Mouse (Mus musculus) G1E (cell line): ENCODE data around the gene Slc39a10. TPM values are rescaled to one million over a fixed set of nuclear protein-coding genes. Genes with fewer than 3 reads are reported as not detected.

Experiments
- ATAC-seq: 2 replicates; pipeline ENCODE4 v1.8.0; 2016; ENCODE audit warnings: mild to moderate bottlenecking; ENCODE audit not compliant: insufficient number of reproducible peaks, poor library complexity, low FRiP score, severe bottlenecking; ENCODE audit errors: extremely low read depth
- DNase-seq: peaks from one replicate; pipeline ENCODE4 v3.0.0; 2012; ENCODE audit warnings: low spot score
- H3K27me3 ChIP-seq: 2 replicates; pipeline ENCODE4 v1.6.1; 2012; ENCODE audit warnings: mild to moderate bottlenecking, low read length, inconsistent platforms; ENCODE audit not compliant: insufficient read depth
- H3K36me3 ChIP-seq: replicated peaks from 2 replicates; pipeline ENCODE3; 2012; ENCODE audit warnings: mild to moderate bottlenecking, inconsistent platforms
- H3K4me1 ChIP-seq: 2 replicates; pipeline ENCODE4 v1.6.1; 2012; ENCODE audit warnings: low read depth, low read length, inconsistent platforms, mixed read lengths; ENCODE audit not compliant: insufficient read depth
- H3K4me3 ChIP-seq: 2 replicates; pipeline ENCODE4 v1.5.1; 2012; ENCODE audit warnings: low read depth, mild to moderate bottlenecking, inconsistent platforms, low read length, moderate library complexity, mixed read lengths
- H3K9me3 ChIP-seq: replicated peaks from 2 replicates; pipeline ENCODE4 v1.6.1; 2012; ENCODE audit warnings: inconsistent platforms
- CTCF ChIP-seq: IDR thresholded peaks from 2 replicates; pipeline ENCODE4 v1.5.1; 2012; ENCODE audit warnings: low read depth, low read length, inconsistent platforms, mixed read lengths
- GATA1 ChIP-seq: IDR thresholded peaks from 2 replicates; pipeline ENCODE4 v1.6.1; 2012; ENCODE audit warnings: borderline replicate concordance, low read length, inconsistent platforms, mixed read lengths
- GATA2 ChIP-seq: IDR thresholded peaks from 2 replicates; pipeline ENCODE4 v1.6.1; 2012; ENCODE audit warnings: low read depth, low read length, inconsistent platforms, borderline replicate concordance
- POLR2AphosphoS5 ChIP-seq: IDR thresholded peaks from 2 replicates; pipeline ENCODE4 v1.6.1; 2012; ENCODE audit warnings: low read depth, low read length, inconsistent platforms; ENCODE audit not compliant: insufficient replicate concordance
- TAL1 ChIP-seq: conservative IDR thresholded peaks from 2 replicates; pipeline ENCODE4 v1.6.1; 2012; ENCODE audit warnings: low read depth, low read length, inconsistent platforms, mixed read lengths
- polyA plus RNA-seq: library from polyadenylated mRNA; stranded (reverse); fragments of >175 nt; gene quantifications from 2 replicates; pipeline ENCODE4 v1.2.3, GENCODE M21; 2012
- total RNA-seq, 2 experiments: library from RNA; stranded (forward) in 1 of 2; stranded (reverse) in 1 of 2; fragments of 200-1000 nt in 1 of 2; fragments of >200 nt in 1 of 2; fragmentation: Nextera tagmentation in 1 of 2; gene quantifications; 2 replicates each; pipeline ENCODE4 v1.2.3; 2014 to 2017

Slc39a10 gene
- total and polyA plus RNA-seq, 3 experiments = 2.8 to 84.7 (median 30.8) TPM

DNA sequence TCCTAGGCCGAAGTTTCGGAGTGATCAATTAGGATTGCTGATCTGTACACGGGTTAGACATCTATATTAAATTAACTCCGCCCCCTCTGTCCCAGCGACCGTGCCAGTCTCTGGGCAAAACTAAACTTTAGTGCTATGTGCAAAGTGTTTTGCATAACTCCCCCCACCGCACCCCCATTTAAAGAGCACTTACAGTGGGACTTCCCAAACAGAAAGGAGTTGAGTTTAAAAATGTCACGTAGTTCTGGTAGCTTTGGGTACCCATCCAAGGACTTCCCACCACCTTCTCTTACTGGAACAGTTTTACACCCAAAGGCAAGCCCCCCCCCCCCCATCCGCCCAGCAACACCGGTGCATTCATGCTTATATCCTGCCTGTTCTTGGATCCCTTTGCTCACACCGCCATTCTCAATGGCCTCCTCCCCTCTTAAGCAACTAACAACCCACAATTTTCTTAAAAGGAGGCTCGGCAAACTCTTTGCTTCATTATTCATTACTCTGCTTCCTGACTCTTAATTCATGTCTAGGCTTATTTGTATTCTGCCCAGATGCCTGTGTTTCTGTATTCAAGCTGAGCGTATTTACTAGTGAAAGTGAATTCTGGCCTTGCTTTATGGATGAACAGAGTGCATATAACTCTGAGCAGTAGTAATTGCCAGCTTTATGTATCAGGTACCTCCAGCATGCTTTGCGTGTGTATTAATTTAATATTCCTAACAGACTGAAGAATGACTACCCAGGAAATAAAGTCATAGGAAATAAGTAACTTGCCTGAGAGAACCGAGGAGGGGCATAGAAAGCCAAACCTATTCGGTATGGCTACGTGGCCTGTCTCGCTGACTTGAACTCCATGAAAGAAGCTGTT lies 38.4 kb downstream of the Slc39a10 start:
- Histone ChIP-seq H3K36me3 (peaks cover 2% of the 10 kb centered on the region), H3K4me3 (peak overlapping the region; percentile 92), H3K27me3 (no peaks in the 10 kb centered on the region; the same call in 1 of the 2 replicates), H3K9me3 (no peaks in the 10 kb centered on the region), H3K4me1 (peaks cover 46% of the 10 kb centered on the region)
- DNase-seq (peak; percentile 67), ATAC-seq (peak; percentile 51)
- TF ChIP-seq GATA1 (no peak), POLR2AphosphoS5 (no peak), CTCF (no peak), GATA2 (no peak), TAL1 (no peak)

DNA sequence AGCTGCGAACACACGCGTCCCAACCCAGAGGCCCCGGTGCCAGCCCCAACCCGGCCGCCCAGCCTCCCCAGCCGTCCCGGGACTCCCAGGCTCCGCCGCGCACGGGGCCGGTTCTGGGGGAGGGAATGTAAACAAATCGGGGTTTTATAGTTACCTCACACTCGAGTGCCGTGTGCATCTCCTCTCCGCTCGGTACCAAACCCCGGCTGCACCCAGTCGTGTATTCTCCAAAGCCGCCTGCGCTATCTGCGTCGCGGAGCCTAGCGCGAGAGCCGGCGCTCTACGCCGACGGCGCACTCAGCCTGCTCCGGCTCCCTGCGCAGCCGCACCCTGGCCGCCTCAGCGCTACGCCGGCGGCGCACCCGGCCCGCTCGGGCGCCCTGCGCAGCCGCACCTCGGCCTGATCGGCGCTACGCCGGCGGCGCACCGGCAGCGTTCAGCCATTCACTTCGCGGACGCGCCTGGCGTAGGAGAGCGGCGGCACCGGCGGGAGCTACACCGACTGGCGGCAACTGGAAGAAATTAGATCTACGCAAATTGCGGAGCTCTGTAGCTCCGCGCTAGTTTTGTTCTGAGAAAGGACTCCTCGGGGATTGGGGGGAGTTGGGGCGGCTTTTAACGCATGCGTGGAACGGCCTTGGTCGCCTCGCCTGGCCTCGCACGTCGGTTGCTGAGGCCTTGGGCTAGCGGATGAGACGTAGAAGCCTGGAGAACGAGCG lies 39.2 kb downstream of the Slc39a10 start:
- no peaks in the 10 kb centered on the region for H3K9me3 ChIP-seq
- H3K4me1 ChIP-seq = peaks cover 44% of the 10 kb centered on the region
- no peak for TF ChIP-seq POLR2AphosphoS5
- TF ChIP-seq GATA1 = no peak
- TF ChIP-seq GATA2 = no peak
- no peak for TF ChIP-seq CTCF
- TF ChIP-seq TAL1 = no peak
- H3K27me3 ChIP-seq = no peaks in the 10 kb centered on the region
- peak; percentile 52 for ATAC-seq
- peaks cover 2% of the 10 kb centered on the region for H3K36me3 ChIP-seq
- H3K4me3 ChIP-seq = peak overlapping the region; percentile 92
- DNase-seq = peak; percentile 92

DNA sequence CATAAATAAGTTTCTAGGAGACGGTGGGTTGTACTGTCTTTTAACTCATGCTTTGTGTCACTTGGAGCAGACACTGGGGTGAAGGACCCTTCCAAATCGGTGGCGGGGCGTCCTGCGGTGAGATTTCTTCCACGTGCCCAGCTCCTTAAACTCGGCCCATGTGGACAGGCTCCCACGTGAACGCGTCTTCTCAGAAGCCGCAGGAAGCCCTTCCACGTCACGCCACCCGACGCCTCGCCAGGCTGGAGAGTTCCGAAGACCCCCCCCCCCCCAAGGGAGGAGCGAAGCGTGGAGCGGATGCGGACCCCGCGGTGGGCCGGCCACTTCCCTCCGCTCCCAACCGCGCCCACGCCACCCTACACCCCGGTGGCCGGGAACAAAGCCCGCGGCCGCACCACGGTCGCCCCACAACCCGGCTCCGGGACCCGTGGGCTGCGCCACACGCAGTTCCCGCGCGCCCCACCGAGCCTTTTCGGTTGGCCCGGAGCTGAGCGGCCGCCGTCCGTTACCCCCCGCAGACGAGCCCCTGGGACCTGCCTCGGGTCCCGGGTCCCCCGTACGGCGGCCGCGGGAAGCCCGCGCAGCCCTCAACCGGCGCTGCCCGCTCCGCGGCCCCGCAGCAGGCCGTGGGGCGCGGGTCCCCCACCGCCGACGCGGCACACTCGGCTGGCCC lies 39.9 kb downstream of the Slc39a10 start:
- no peaks in the 10 kb centered on the region for H3K27me3 ChIP-seq
- no peaks in the 10 kb centered on the region for H3K9me3 ChIP-seq
- H3K4me1 ChIP-seq = peaks cover 40% of the 10 kb centered on the region
- DNase-seq (peak; percentile 51), ATAC-seq (peak; percentile 26)
- peaks cover 4% of the 10 kb centered on the region for H3K36me3 ChIP-seq
- H3K4me3 ChIP-seq = peak overlapping the region; percentile 92
- TF ChIP-seq POLR2AphosphoS5 (peak; percentile 56; the same call in 1 of the 2 replicates), TAL1 (no peak)

GRCm38 (mm10) chr1:46852216-46852599 lies 40.4 kb downstream of the Slc39a10 start:
- DNase-seq (no peak), ATAC-seq (no peak)
- peak overlapping the region; percentile 92 for H3K4me3 ChIP-seq
- peaks cover 5% of the 10 kb centered on the region for H3K36me3 ChIP-seq
- H3K9me3 ChIP-seq = no peaks in the 10 kb centered on the region
- TF ChIP-seq GATA1 = no peak
- TF ChIP-seq GATA2 = no peak
- no peak for TF ChIP-seq CTCF
- no peak for TF ChIP-seq TAL1
- no peak for TF ChIP-seq POLR2AphosphoS5
- peaks cover 40% of the 10 kb centered on the region for H3K4me1 ChIP-seq
- H3K27me3 ChIP-seq = no peaks in the 10 kb centered on the region

GRCm38 (mm10) chr1:46851586-46851985 lies 41.1 kb downstream of the Slc39a10 start:
- peak overlapping the region; percentile 17; the same call in 1 of the 2 replicates for H3K4me3 ChIP-seq
- TF ChIP-seq TAL1 = no peak
- no peak for TF ChIP-seq GATA1
- TF ChIP-seq GATA2 = no peak
- TF ChIP-seq POLR2AphosphoS5 = no peak
- no peak for TF ChIP-seq CTCF
- H3K9me3 ChIP-seq = no peaks in the 10 kb centered on the region
- H3K27me3 ChIP-seq = no peaks in the 10 kb centered on the region
- DNase-seq = no peak
- H3K4me1 ChIP-seq = peaks cover 40% of the 10 kb centered on the region
- peaks cover 5% of the 10 kb centered on the region for H3K36me3 ChIP-seq
- no peak for ATAC-seq

GRCm38 (mm10) chr1:46849758-46850157 lies 42.9 kb downstream of the Slc39a10 start:
- no peak overlapping the region for H3K4me3 ChIP-seq
- DNase-seq (peak; percentile 25), ATAC-seq (0 out of 2 replicates have a peak, but pooled peaks have one; percentile 6)
- H3K36me3 ChIP-seq = peaks cover 5% of the 10 kb centered on the region
- no peaks in the 10 kb centered on the region for H3K27me3 ChIP-seq
- peaks cover 29% of the 10 kb centered on the region for H3K4me1 ChIP-seq
- H3K9me3 ChIP-seq = no peaks in the 10 kb centered on the region
- no peak for TF ChIP-seq GATA1
- TF ChIP-seq CTCF = peak; percentile 33; the same call in 1 of the 2 replicates
